Mouse (Mus musculus): ENCODE measurements around the gene Oxld1. TPM values are rescaled to one million over a fixed set of nuclear protein-coding genes. Genes with fewer than 3 reads are reported as not detected.

The Oxld1 gene
- total and polyA plus RNA-seq, 3 experiments: 52.0 to 61.6 (median 57.4) TPM

- no peak for TF ChIP-seq EP300 (IDR thresholded peaks at IDR 0.05; ENCODE audit: insufficient read depth, low read depth, low read length)
- no peak for TF ChIP-seq CTCF (IDR thresholded peaks at IDR 0.05)
- H3K79me2 ChIP-seq (replicated peaks; ENCODE audit: control insufficient read depth, insufficient read depth, low read length): no peaks in the 10 kb centered on the region
- H3K4me1 ChIP-seq (ENCODE audit: control insufficient read depth, insufficient read depth, low read length): peaks cover 4% of the 10 kb centered on the region
- no peaks in the 10 kb centered on the region for H3K27me3 ChIP-seq (ENCODE audit: control insufficient read depth, insufficient read depth, low read length)
- no peak overlapping the region for H3K27ac ChIP-seq
- H3K4me3 ChIP-seq: no peak overlapping the region
- peak overlapping the region; percentile 27; the same call in 1 of the 2 replicates for H3K9ac ChIP-seq (ENCODE audit: low read depth, low read length)
- no peak for DNase-seq
- intact Hi-C loops (cut with DNase I): no loop called here
- no peaks in the 10 kb centered on the region for H3K36me3 ChIP-seq (ENCODE audit: control insufficient read depth, insufficient read depth, low read length)
- 5% methylated on average over 3 of the region's 3 CpGs for WGBS
Measured at GRCm38 (mm10) chr11:120500357-120500756, 42.5 kb upstream of the Oxld1 start.

DNA sequence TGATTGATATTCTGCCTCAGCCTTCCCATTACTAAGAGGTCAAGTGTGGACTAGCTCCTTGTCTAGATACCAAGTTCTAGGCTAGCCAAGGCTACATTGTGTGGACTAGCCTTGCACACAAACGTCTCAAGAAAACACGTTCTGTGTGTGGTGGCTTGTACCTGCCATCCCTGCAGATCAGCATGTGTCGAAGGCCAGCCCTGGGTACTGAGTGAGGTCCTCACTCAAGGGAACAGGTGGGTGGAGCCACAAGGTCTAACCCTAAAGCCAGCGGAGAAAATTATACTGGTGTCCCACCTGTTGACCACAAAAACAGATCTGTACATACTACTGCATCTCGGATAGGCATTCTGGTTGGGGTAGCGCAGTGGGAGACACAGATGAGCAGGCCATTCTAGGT is 42.0 kb upstream of the Oxld1 start:
- H3K27me3 ChIP-seq (ENCODE audit: control insufficient read depth, insufficient read depth, low read length): no peaks in the 10 kb centered on the region
- no peak for DNase-seq
- no peak overlapping the region for H3K27ac ChIP-seq
- WGBS: 74% methylated on average over 6 of the region's 6 CpGs
- H3K4me3 ChIP-seq: no peak overlapping the region
- no peaks in the 10 kb centered on the region for H3K36me3 ChIP-seq (ENCODE audit: control insufficient read depth, insufficient read depth, low read length)
- H3K4me1 ChIP-seq (ENCODE audit: control insufficient read depth, insufficient read depth, low read length): peaks cover 4% of the 10 kb centered on the region
- H3K9ac ChIP-seq (ENCODE audit: low read depth, low read length): no peak overlapping the region
- H3K79me2 ChIP-seq (replicated peaks; ENCODE audit: control insufficient read depth, insufficient read depth, low read length): no peaks in the 10 kb centered on the region
- intact Hi-C loops (cut with DNase I): no loop called here
- TF ChIP-seq CTCF (IDR thresholded peaks at IDR 0.05) (no peak), EP300 (IDR thresholded peaks at IDR 0.05; ENCODE audit: insufficient read depth, low read depth, low read length) (no peak), POLR2A (IDR thresholded peaks at IDR 0.05; ENCODE audit: insufficient read depth, low read depth, low read length) (no peak)

DNA sequence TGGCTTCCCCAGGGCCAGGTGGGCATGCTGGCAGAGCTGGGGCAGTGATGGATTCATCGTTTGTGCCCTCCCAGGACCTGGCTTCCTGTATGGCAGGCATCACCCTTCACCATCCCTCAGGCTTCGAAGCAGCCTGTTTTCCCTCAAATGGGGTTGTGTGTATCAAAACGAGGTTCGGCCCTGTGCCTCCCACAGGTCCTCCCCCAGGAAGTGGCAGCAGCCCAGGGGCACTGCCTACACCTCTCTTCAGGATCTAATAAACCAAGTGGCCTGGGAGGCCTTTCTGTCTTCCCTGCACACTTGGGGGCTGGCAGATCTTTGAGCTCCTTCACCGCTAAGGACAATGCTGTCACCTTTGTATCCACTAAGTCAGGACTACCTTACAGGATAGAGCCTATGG is 41.0 kb upstream of the Oxld1 start:
- Histone ChIP-seq H3K9ac (ENCODE audit: low read depth, low read length) (no peak overlapping the region), H3K79me2 (replicated peaks; ENCODE audit: control insufficient read depth, insufficient read depth, low read length) (no peaks in the 10 kb centered on the region), H3K27ac (no peak overlapping the region), H3K27me3 (ENCODE audit: control insufficient read depth, insufficient read depth, low read length) (no peaks in the 10 kb centered on the region), H3K36me3 (ENCODE audit: control insufficient read depth, insufficient read depth, low read length) (no peaks in the 10 kb centered on the region), H3K4me3 (no peak overlapping the region), H3K4me1 (ENCODE audit: control insufficient read depth, insufficient read depth, low read length) (peaks cover 4% of the 10 kb centered on the region)
- intact Hi-C loops (cut with DNase I): no loop called here
- 75% methylated on average over 5 of the region's 5 CpGs for WGBS
- no peak for DNase-seq
- TF ChIP-seq POLR2A (IDR thresholded peaks at IDR 0.05; ENCODE audit: insufficient read depth, low read depth, low read length): no peak
- TF ChIP-seq CTCF (IDR thresholded peaks at IDR 0.05): no peak
- TF ChIP-seq EP300 (IDR thresholded peaks at IDR 0.05; ENCODE audit: insufficient read depth, low read depth, low read length): no peak

GRCm38 (mm10) chr11:120498226-120498625 is 40.4 kb upstream of the Oxld1 start:
- TF ChIP-seq EP300 (IDR thresholded peaks at IDR 0.05; ENCODE audit: insufficient read depth, low read depth, low read length): no peak
- no peak for TF ChIP-seq CTCF (IDR thresholded peaks at IDR 0.05)
- TF ChIP-seq POLR2A (IDR thresholded peaks at IDR 0.05; ENCODE audit: insufficient read depth, low read depth, low read length): no peak
- Histone ChIP-seq H3K79me2 (replicated peaks; ENCODE audit: control insufficient read depth, insufficient read depth, low read length) (no peaks in the 10 kb centered on the region), H3K9ac (ENCODE audit: low read depth, low read length) (no peak overlapping the region), H3K4me1 (ENCODE audit: control insufficient read depth, insufficient read depth, low read length) (peaks cover 4% of the 10 kb centered on the region), H3K27ac (no peak overlapping the region), H3K27me3 (ENCODE audit: control insufficient read depth, insufficient read depth, low read length) (no peaks in the 10 kb centered on the region), H3K4me3 (no peak overlapping the region), H3K36me3 (ENCODE audit: control insufficient read depth, insufficient read depth, low read length) (no peaks in the 10 kb centered on the region)
- DNase-seq: no peak
- intact Hi-C loops (cut with DNase I): no loop called here
- WGBS: 91% methylated on average over 12 of the region's 12 CpGs

DNA sequence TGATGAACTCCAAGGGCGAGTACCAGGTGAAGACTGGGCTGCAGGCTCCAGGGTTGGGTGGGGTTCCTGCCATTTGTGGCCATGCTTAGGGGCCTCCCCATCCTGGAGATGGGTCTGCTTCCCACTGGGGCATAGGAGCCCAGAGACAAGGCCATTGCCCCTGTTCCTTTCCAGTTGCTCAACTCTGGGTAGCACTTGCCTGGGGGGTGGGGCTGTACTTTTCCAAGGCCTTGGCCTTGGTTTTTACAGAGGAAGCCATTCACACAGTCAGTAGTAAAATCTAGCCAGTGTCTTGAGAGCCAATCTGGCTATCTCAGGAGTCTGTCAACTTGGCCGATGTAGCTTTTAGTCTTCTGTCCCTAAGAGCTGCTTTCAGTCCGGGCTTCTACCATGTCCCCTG is 39.6 kb upstream of the Oxld1 start:
- no peak for TF ChIP-seq POLR2A (IDR thresholded peaks at IDR 0.05; ENCODE audit: insufficient read depth, low read depth, low read length)
- no peak for TF ChIP-seq CTCF (IDR thresholded peaks at IDR 0.05)
- TF ChIP-seq EP300 (IDR thresholded peaks at IDR 0.05; ENCODE audit: insufficient read depth, low read depth, low read length): no peak
- intact Hi-C loops (cut with DNase I): no loop called here
- no peaks in the 10 kb centered on the region for H3K79me2 ChIP-seq (replicated peaks; ENCODE audit: control insufficient read depth, insufficient read depth, low read length)
- DNase-seq: no peak
- peaks cover 6% of the 10 kb centered on the region for H3K4me1 ChIP-seq (ENCODE audit: control insufficient read depth, insufficient read depth, low read length)
- H3K27ac ChIP-seq: no peak overlapping the region
- WGBS: 96% methylated on average over 3 of the region's 3 CpGs
- no peak overlapping the region for H3K9ac ChIP-seq (ENCODE audit: low read depth, low read length)
- H3K27me3 ChIP-seq (ENCODE audit: control insufficient read depth, insufficient read depth, low read length): no peaks in the 10 kb centered on the region
- no peaks in the 10 kb centered on the region for H3K36me3 ChIP-seq (ENCODE audit: control insufficient read depth, insufficient read depth, low read length)
- no peak overlapping the region for H3K4me3 ChIP-seq

DNA sequence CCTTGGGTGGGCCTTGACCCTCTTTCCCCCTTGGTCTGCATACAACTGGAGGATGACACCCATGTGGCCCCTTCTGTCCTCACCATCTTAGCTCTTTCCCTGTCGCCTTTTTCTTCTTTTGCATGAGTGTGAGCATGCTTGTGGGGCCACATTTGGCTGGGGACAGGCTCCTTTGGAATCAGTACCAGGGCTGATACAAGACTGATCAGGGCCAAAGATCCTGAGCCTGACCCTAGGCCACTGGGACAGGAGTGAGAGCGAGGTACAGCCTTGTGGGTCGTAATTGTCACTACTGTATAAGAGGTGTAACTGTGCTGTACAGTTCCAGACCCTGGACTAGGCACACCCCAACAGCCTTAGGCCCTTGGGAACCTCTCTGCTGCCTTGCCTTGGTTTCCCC is 36.0 kb upstream of the Oxld1 start:
- Histone ChIP-seq H3K27me3 (ENCODE audit: control insufficient read depth, insufficient read depth, low read length) (no peaks in the 10 kb centered on the region), H3K9ac (ENCODE audit: low read depth, low read length) (no peak overlapping the region), H3K79me2 (replicated peaks; ENCODE audit: control insufficient read depth, insufficient read depth, low read length) (no peaks in the 10 kb centered on the region), H3K36me3 (ENCODE audit: control insufficient read depth, insufficient read depth, low read length) (no peaks in the 10 kb centered on the region), H3K27ac (no peak overlapping the region), H3K4me1 (ENCODE audit: control insufficient read depth, insufficient read depth, low read length) (peaks cover 14% of the 10 kb centered on the region), H3K4me3 (no peak overlapping the region)
- 88% methylated on average over 3 of the region's 3 CpGs for WGBS
- no peak for DNase-seq
- TF ChIP-seq POLR2A (IDR thresholded peaks at IDR 0.05; ENCODE audit: insufficient read depth, low read depth, low read length): no peak
- TF ChIP-seq CTCF (IDR thresholded peaks at IDR 0.05): no peak
- TF ChIP-seq EP300 (IDR thresholded peaks at IDR 0.05; ENCODE audit: insufficient read depth, low read depth, low read length): no peak
- intact Hi-C loops (cut with DNase I): loop anchor here (5.0 kb wide), 1 partner anchor 283 kb away; no protein-coding TSS in a partner anchor
